20 mouse cellular contexts compared by ENCODE assay signal in genomic region chr9:100468151-100468550, GRCm38 (mm10). TPM values are rescaled to one million over a fixed set of nuclear protein-coding genes. Genes with fewer than 3 reads are reported as not detected.
DNase-seq lines count a peak whose midpoint lies in the region; ATAC-seq and TF ChIP-seq lines count a peak whose summit lies in the region.
"Had no signal": no experiment of that assay in that cellular context is flagged by ENCODE, and none has a peak within 500 bp of the region (broad histone marks: within the 10 kb centered on the region; RNA-seq: fewer than 3 reads in every experiment).

No protein-coding gene starts in this region.

- peak; percentile 59 for DNase-seq in cerebellum, adult 9-10 months
- DNase-seq in cerebellum, postnatal 4 days (ENCODE audit: low spot score in 2 of 2) = no peak
- DNase-seq in cerebellum, postnatal 25 days = peak; percentile 49 to 53
- DNase-seq in cerebellum, adult 8-10 months = no peak
- DNase-seq in heart, adult 2 months = peak in 1 of 2 experiments; percentile 29
- no peak for DNase-seq in heart, postnatal 25 days (ENCODE audit: low spot score)
- DNase-seq: adrenal gland, adult 2 months; adrenal gland, postnatal 14 days; embryo, embryonic 11 days had no signal

- intact Hi-C loops in heart, adult 2 months (cut with DNase I) = no loop called here
- intact Hi-C loops in heart, postnatal 25 days (cut with DNase I) = no loop called here

- peak overlapping the region; percentile 65 for H3K27ac ChIP-seq in heart, adult 2 months
- H3K27ac ChIP-seq: embryonic facial prominence, embryonic 10.5 days; embryonic facial prominence, embryonic 13.5 days; forebrain, embryonic 12.5 days; forebrain, embryonic 15.5 days; hindbrain, embryonic 10.5 days; hindbrain, embryonic 13.5 days; intestine, embryonic 15.5 days; kidney, embryonic 15.5 days had no signal

- no peak for TF ChIP-seq POLR2A in heart, adult 2 months (IDR thresholded peaks at IDR 0.05; ENCODE audit: insufficient read depth, low read depth, low read length)

- peaks cover 4% of the 10 kb centered on the region; the same call in 1 of the 2 replicates for H3K36me3 ChIP-seq in heart, adult 2 months (ENCODE audit: control insufficient read depth, insufficient read depth, low read length)
- H3K36me3 ChIP-seq: embryonic facial prominence, embryonic 13.5 days; forebrain, embryonic 12.5 days; forebrain, embryonic 15.5 days; intestine, embryonic 15.5 days; kidney, embryonic 15.5 days had no signal

- no peaks in the 10 kb centered on the region for H3K27me3 ChIP-seq in heart, adult 2 months (ENCODE audit: control insufficient read depth, insufficient read depth, low read length)
- H3K27me3 ChIP-seq: embryonic facial prominence, embryonic 13.5 days; forebrain, embryonic 12.5 days; forebrain, embryonic 15.5 days; hindbrain, embryonic 13.5 days; intestine, embryonic 15.5 days; kidney, embryonic 15.5 days had no signal

- no peak overlapping the region for H3K4me3 ChIP-seq in heart, adult 2 months
- H3K4me3 ChIP-seq: embryonic facial prominence, embryonic 10.5 days; embryonic facial prominence, embryonic 13.5 days; erythroblast, embryonic 14.5 days; forebrain, embryonic 12.5 days; forebrain, embryonic 15.5 days; hindbrain, embryonic 10.5 days; hindbrain, embryonic 13.5 days; intestine, embryonic 15.5 days; kidney, embryonic 15.5 days had no signal

- H3K9ac ChIP-seq in heart, adult 2 months (ENCODE audit: low read depth, low read length) = no peak overlapping the region
- H3K9ac ChIP-seq: embryonic facial prominence, embryonic 13.5 days; forebrain, embryonic 12.5 days; forebrain, embryonic 15.5 days; hindbrain, embryonic 13.5 days; intestine, embryonic 15.5 days; kidney, embryonic 15.5 days had no signal

- no peak for TF ChIP-seq CTCF in heart, adult 2 months (IDR thresholded peaks at IDR 0.05)

- peaks cover 31% of the 10 kb centered on the region for H3K4me1 ChIP-seq in heart, adult 2 months (ENCODE audit: control insufficient read depth, insufficient read depth, low read length)
- H3K4me1 ChIP-seq: embryonic facial prominence, embryonic 13.5 days; forebrain, embryonic 12.5 days had no signal

- no peak for TF ChIP-seq EP300 in heart, adult 2 months (IDR thresholded peaks at IDR 0.05; ENCODE audit: insufficient read depth, low read depth, low read length)

- ATAC-seq in monocyte, adult 5-6 weeks (replicated peaks; ENCODE audit: insufficient number of reproducible peaks, low FRiP score, low TSS enrichment, poor library complexity, severe bottlenecking) = no peak
- ATAC-seq: CD4-positive, CD25-positive, alpha-beta regulatory T cell, adult 4 months; forebrain, embryonic 15.5 days; intestine, embryonic 15.5 days had no signal

- H3K79me2 ChIP-seq in heart, adult 2 months (replicated peaks; ENCODE audit: control insufficient read depth, insufficient read depth, low read length) = no peaks in the 10 kb centered on the region

- WGBS in heart, adult 2 months = 87% methylated on average over 8 of the region's 8 CpGs

RNA-seq across cellular contexts. Expression of gene Il20rb, which starts 18.4 kb away (rescaled TPM):
- total RNA-seq in heart, adult 2 months (2021) = 1 to 10 TPM in 1 of 2 experiments, under 1 TPM in 1; 0.86 to 1.6 TPM
- 1.7 and 2.0 TPM in 2 replicates for polyA plus RNA-seq in heart, adult 2 months (2012; rRNA removed)
- total RNA-seq in heart, postnatal 25 days (2021) = 1 to 10 TPM in 1 of 2 experiments, under 1 TPM in 1; 0.87 to 1.0 TPM
- total RNA-seq in monocyte, adult 5-6 weeks (2017) = 3.2 to 6.9 TPM (median 3.6 TPM) in 3 replicates

Comparison
In these comparisons a context has a peak if more than half of its experiments do, and no peak if none do; other contexts are left out.
1. DNase-seq: peak in cerebellum, adult 9-10 months (single experiment) and cerebellum, postnatal 25 days (2 of 2); none in cerebellum, postnatal 4 days (0 of 2), cerebellum, adult 8-10 months (single experiment) and heart, postnatal 25 days (single experiment).